Mouse (Mus musculus): Measurements from ENCODE around the gene Nipal4.

The Nipal4 gene

DNA sequence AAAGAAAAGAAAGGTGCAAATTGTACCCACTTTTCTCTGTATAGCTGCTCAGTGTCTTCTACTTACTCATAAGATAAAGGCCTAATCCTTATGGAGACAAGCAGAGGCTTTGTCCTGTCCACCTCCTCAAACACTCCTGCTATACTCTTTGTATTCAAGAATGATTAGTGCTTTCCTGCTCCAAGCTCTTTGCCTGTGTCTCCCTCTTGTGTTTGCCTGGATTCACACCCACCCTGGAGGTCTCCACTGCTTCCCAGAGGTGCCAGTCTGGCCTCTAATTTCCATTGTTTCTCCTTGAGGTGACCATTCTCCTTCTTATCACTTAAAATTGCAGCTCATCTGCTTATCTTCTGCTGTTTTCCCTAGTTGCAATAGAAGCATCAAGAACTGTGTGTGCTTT is 8.8 kb downstream of the Nipal4 start:
- no peak for DNase-seq (ENCODE audit: low read depth)

- no peak for DNase-seq (ENCODE audit: low read depth)
These were observed 9.4 kb downstream of the Nipal4 start for GRCm38 (mm10) chr11:46156945-46157344.

DNA sequence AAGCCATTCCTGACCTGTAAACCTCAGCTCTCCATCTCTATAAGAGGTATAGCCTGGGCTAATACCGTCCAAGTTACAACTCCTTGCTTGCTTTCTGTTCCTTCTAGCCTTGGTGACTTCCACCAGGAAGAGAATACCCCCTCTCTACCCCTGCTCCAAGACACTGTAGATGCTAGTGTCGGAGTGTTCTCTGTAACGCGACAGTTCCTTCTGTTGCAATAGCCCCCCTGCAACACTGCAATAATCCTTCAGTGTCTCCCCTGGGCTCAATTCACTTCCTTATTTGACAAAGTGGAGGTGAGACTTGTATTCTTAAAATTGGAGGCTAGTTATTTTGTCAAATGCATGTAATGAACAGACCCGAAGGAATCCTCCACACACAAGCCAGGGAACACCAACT is 19.7 kb downstream of the Nipal4 start:
- DNase-seq (ENCODE audit: low read depth): no peak

DNA sequence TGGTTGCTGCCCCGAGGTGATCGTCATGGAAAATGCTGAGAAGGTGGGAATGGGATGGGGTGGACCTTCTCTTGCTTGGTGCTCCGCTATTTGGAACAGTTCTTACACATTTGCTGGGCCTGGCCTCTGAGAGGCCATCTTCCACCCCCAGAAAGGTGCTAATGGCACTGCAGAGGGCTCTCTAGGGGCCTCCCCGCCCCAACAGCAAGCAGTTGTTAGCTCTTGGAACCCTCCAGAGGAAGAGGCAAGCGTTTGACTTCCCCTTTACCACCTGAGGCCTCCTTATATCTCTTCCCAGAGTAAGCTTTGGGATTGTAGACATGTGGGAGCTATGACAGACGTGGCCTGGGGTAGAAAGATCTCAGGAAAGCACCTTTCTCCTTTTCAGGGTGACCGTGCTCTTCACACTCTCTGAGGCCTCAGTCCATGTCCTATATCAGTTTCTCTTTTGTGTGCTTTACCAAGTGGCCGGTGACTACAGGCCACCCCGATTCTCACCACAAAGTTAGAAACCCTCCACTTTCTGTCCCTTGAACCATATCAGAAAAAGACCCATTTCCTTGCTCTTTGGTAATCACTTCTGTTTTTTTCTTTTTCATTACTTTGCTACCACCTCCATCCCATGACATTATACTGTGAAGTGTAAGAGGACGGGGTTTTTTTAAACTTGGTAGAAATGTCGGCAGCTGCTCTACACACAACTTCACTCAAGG is 21.0 kb downstream of the Nipal4 start:
- no peak for DNase-seq (ENCODE audit: low read depth)

DNA sequence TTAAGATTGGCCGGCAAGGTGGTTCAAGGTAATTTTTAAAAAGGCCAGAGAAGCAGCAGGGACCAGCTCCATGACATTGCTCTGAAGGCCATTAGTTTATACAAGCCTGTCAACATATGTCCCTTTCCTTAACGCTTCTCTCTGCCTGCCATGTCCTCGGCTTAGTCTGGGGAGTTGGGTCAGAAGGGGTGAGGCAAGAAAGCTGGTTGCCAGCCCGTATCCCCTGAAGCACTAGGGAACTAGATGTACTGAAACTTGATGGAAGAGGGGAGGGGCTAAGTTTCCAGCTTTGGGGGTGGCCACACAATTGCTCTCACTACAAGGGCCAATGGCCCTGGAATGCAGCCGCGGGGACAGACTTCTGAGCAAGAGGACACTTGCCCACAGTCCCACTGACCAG is 23.0 kb downstream of the Nipal4 start:
- no peak for DNase-seq (ENCODE audit: low read depth)

DNA sequence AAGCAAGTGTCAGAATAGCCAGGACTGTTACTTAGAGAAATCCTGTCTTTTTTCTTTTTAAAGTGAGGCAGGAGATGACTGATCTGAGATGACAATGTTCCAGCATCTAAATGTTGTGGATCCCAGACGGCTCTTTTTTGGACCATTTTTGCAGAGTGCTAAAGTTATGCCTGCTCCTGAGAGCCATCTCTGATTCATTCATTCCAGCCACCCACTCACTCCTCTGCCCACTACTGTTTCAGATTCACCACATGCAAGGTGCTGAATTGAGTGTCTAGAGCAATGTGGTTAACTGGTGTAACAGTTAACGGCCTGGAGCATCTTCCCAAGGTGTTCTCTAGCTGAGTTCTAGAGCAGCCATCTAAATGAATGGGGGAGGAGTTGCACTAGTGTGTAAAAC is 31.4 kb downstream of the Nipal4 start:
- DNase-seq (ENCODE audit: low read depth): no peak

DNA sequence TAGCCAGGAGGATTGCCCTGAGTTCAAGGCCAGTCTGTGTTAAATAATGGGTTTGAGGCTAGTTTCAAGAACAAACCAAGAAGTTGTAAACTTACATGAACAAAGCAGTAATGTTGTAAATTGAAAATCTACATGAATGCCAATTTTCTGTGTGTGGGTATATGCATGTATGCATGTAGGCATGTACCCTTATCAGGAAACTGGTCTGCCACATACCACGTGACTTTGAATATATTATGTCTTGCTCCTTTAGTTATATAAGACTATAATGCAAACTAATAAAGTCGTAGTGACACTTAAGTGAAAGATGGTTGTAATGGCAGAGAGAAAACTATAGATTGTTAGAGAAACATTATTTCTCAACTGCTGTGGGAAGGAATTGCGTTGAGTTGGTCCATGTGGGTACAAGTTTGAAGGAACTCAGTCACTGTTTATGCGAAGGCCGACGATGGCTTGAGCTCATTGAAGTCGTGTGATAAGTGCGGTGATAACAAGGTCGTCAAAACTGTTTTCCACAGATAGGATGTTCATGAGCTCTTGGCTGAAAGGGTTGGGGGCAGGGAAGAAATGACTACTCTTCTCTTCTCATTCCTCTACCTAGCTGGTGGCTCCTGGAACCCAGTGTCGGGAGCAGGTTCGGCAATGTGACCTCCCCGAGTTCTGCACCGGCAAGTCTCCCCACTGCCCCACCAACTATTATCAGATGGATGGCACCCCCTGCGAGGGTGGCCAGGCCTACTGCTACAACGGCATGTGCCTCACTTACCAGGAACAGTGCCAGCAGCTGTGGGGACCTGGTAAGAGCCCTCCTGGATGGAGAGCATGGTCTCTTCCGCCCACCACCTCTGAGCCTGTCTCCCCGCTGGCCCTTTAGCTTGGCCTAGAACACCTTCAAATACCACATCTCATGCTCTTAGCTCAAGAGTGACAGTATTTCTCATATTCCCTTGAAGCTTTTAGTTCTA is 35.0 kb downstream of the Nipal4 start:
- no peak for DNase-seq (ENCODE audit: low read depth)

GRCm38 (mm10) chr11:46128548-46128945 is 37.8 kb downstream of the Nipal4 start:
- DNase-seq (ENCODE audit: low read depth): peak; percentile 53

- no peak for DNase-seq (ENCODE audit: low read depth)
These were observed 38.4 kb downstream of the Nipal4 start for GRCm38 (mm10) chr11:46127621-46128547.

GRCm38 (mm10) chr11:46126827-46127410 is 39.4 kb downstream of the Nipal4 start:
- DNase-seq (ENCODE audit: low read depth): no peak

DNA sequence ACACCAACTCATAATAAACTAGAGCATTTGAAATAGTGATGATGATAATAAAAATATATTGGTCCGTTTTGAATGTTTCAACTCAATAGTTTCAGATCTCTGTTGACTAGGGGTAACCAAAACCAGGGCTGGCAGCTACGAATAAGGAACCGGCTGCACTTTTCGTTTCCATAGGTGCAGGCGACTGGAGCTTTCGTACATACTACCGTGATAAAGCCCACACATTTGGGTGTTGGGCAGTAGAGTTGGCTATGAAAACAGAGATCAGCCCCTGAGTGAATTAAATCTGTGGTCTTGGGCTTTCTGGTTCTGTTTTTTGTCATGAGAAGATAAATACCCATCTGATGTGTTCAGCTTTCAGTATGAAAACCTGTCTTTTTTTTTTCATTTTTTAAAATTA is 40.0 kb downstream of the Nipal4 start:
- DNase-seq (ENCODE audit: low read depth): no peak

DNA sequence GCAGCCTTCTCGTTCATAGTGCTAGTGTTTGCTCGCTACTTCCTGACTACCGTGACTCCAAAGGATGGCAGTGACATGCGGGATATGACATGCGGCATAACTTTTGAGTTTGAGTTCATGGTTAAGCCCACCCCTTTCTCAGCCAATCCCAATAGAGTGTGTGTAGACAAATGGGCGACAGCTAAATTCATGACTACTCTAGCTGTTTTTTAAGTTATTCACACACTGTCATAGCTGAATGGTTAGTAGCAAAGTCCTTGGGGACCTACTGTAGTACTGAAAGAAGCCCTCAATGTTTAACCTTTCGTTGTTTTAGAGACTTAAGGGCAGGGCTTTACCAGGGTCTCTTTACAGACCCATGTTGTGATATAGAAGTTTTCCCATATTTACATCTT is 40.5 kb downstream of the Nipal4 start:
- no peak for DNase-seq (ENCODE audit: low read depth)

GRCm38 (mm10) chr11:46125093-46125834 is 41.0 kb downstream of the Nipal4 start:
- no peak for DNase-seq (ENCODE audit: low read depth)

- DNase-seq (ENCODE audit: low read depth): peak; percentile 28
These were observed 42.9 kb downstream of the Nipal4 start for GRCm38 (mm10) chr11:46123328-46123866.

GRCm38 (mm10) chr11:46122875-46123274 is 43.4 kb downstream of the Nipal4 start:
- DNase-seq (ENCODE audit: low read depth): no peak

- DNase-seq (ENCODE audit: low read depth): no peak
These were observed 44.6 kb downstream of the Nipal4 start for GRCm38 (mm10) chr11:46121666-46122065.

GRCm38 (mm10) chr11:46120084-46120483 is 46.2 kb downstream of the Nipal4 start:
- DNase-seq (ENCODE audit: low read depth): no peak

- DNase-seq (ENCODE audit: low read depth): no peak
These were observed 46.7 kb downstream of the Nipal4 start for GRCm38 (mm10) chr11:46119624-46120023.

GRCm38 (mm10) chr11:46116510-46116909 is 49.8 kb downstream of the Nipal4 start:
- DNase-seq (ENCODE audit: low read depth): no peak

DNA sequence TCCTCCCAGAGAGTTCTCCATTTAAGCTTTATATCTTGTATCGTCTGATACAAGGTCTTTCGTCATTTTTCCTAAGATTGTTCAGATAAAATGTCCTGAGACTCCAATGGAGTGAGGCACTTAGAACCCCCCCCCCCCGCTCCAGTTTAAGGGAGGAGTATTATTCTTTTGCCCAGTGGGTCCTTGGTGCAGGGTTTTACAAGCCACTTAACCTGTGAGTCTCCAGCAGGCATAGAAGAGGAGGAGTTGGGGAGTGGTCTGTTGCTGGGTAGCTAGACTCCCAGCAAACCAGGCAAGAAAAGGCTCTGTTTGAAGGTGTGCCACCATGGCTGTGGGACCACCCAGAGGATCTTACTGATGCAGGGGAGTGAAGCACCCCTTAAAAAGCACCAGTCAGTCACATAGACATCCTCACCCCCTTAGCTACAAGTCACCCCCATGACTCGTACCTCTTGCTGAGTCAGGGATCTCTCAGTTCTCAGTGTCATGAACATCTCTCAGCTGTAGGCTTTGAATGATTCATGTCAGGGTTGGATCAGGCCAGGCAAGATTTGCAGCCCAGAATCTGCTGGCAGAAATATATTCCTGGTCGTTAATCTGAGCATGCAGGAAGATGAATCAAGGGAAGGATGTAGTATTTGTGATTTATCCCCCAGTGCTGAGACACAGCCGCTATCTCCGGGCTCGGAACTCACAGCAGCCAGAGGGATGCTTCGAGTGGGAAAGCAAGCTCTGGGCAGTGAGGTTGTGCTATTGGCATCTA is 50.7 kb downstream of the Nipal4 start:
- no peak for DNase-seq (ENCODE audit: low read depth)

All from 416B (cell line).